Mouse (Mus musculus) G1E (cell line): ENCODE data around the gene Pate1. TPM values are rescaled to one million over a fixed set of nuclear protein-coding genes. Genes with fewer than 3 reads are reported as not detected.

Experiments used
- ATAC-seq: 2 replicates; pipeline ENCODE4 v1.8.0; 2016; ENCODE audit warnings: mild to moderate bottlenecking; ENCODE audit not compliant: insufficient number of reproducible peaks, poor library complexity, low FRiP score, severe bottlenecking; ENCODE audit errors: extremely low read depth
- DNase-seq: peaks from one replicate; pipeline ENCODE4 v3.0.0; 2012; ENCODE audit warnings: low spot score
- H3K27me3 ChIP-seq: 2 replicates; pipeline ENCODE4 v1.6.1; 2012; ENCODE audit warnings: mild to moderate bottlenecking, low read length, inconsistent platforms; ENCODE audit not compliant: insufficient read depth
- H3K36me3 ChIP-seq: replicated peaks from 2 replicates; pipeline ENCODE3; 2012; ENCODE audit warnings: mild to moderate bottlenecking, inconsistent platforms
- H3K4me1 ChIP-seq: 2 replicates; pipeline ENCODE4 v1.6.1; 2012; ENCODE audit warnings: low read depth, low read length, inconsistent platforms, mixed read lengths; ENCODE audit not compliant: insufficient read depth
- H3K4me3 ChIP-seq: 2 replicates; pipeline ENCODE4 v1.5.1; 2012; ENCODE audit warnings: low read depth, mild to moderate bottlenecking, inconsistent platforms, low read length, moderate library complexity, mixed read lengths
- H3K9me3 ChIP-seq: replicated peaks from 2 replicates; pipeline ENCODE4 v1.6.1; 2012; ENCODE audit warnings: inconsistent platforms
- CTCF ChIP-seq: IDR thresholded peaks from 2 replicates; pipeline ENCODE4 v1.5.1; 2012; ENCODE audit warnings: low read depth, low read length, inconsistent platforms, mixed read lengths
- GATA1 ChIP-seq: IDR thresholded peaks from 2 replicates; pipeline ENCODE4 v1.6.1; 2012; ENCODE audit warnings: borderline replicate concordance, low read length, inconsistent platforms, mixed read lengths
- GATA2 ChIP-seq: IDR thresholded peaks from 2 replicates; pipeline ENCODE4 v1.6.1; 2012; ENCODE audit warnings: low read depth, low read length, inconsistent platforms, borderline replicate concordance
- POLR2AphosphoS5 ChIP-seq: IDR thresholded peaks from 2 replicates; pipeline ENCODE4 v1.6.1; 2012; ENCODE audit warnings: low read depth, low read length, inconsistent platforms; ENCODE audit not compliant: insufficient replicate concordance
- TAL1 ChIP-seq: conservative IDR thresholded peaks from 2 replicates; pipeline ENCODE4 v1.6.1; 2012; ENCODE audit warnings: low read depth, low read length, inconsistent platforms, mixed read lengths
- polyA plus RNA-seq: library from polyadenylated mRNA; stranded (reverse); fragments of >175 nt; gene quantifications from 2 replicates; pipeline ENCODE4 v1.2.3, GENCODE M21; 2012
- total RNA-seq, 2 experiments: library from RNA; stranded (forward) in 1 of 2; stranded (reverse) in 1 of 2; fragments of 200-1000 nt in 1 of 2; fragments of >200 nt in 1 of 2; fragmentation: Nextera tagmentation in 1 of 2; gene quantifications; 2 replicates each; pipeline ENCODE4 v1.2.3; 2014 to 2017

Pate1 gene
- total RNA-seq (2014; fragmentation: Nextera tagmentation) (not detected in 2 replicates), total RNA-seq (2017) (0.05 and 0.12 TPM in 2 replicates), polyA plus RNA-seq (not detected in 2 replicates)

DNA sequence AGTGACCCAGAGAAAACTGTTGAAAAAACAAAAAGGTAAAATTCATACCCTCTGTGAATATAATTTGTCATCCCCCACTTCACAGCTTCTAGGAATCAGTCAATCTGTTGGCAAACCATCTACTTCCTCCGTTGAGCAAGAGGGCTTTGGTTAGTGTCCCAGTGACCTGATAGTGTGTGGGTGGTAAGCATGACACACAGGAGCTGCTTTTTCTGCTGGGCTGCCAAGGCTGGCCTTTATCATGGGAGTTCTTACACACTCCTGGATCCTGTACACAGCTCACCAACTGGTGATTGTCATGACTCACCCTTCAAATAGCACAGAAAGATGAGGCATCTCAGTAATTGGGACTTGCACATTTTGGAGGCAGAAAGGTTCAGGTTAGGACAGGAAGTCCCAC is at the start of gene Pate1:
Gene Pate1 (minus strand): TSS at position 378 of the 400 bp plus-strand sequence.
- ATAC-seq (no peak), DNase-seq (no peak)
- Histone ChIP-seq H3K36me3 (no peaks in the 10 kb centered on the region), H3K27me3 (no peaks in the 10 kb centered on the region), H3K4me3 (no peak within 1 kb of the TSS), H3K4me1 (no peaks in the 10 kb centered on the region), H3K9me3 (no peaks in the 10 kb centered on the region)
- TF ChIP-seq TAL1 (no peak), CTCF (no peak), POLR2AphosphoS5 (no peak), GATA1 (no peak), GATA2 (no peak)

- TF ChIP-seq TAL1 (no peak), CTCF (no peak), GATA1 (no peak), GATA2 (no peak), POLR2AphosphoS5 (no peak)
- H3K4me1 ChIP-seq, result no peaks in the 10 kb centered on the region
- no peak overlapping the region for H3K4me3 ChIP-seq
- H3K36me3 ChIP-seq, result no peaks in the 10 kb centered on the region
- peaks cover 4% of the 10 kb centered on the region; the same call in 1 of the 2 replicates for H3K9me3 ChIP-seq
- DNase-seq (no peak), ATAC-seq (no peak)
- no peaks in the 10 kb centered on the region for H3K27me3 ChIP-seq
Measured at GRCm38 (mm10) chr9:35707265-35707664, 20.1 kb upstream of the Pate1 start.

DNA sequence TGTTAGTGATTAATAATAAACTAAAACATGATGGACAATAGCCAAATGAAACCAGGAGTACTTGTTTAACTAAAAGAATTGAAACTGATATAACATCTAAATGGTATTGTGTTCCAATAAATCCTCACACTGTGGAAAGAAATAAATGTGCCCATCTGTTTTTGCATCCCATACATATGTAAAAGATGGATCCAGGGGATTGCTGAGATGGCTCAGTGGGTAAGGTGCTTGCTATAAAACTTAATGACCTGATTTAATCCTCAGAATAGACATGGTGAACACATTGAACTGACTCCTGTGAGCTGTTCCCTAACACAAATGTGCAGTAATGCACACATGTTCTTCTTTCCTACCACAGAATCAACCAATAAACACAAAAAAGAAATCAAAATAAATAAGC is 4.7 kb upstream of the Pate1 start:
- Histone ChIP-seq H3K36me3 (no peaks in the 10 kb centered on the region), H3K9me3 (no peaks in the 10 kb centered on the region), H3K27me3 (no peaks in the 10 kb centered on the region), H3K4me3 (no peak overlapping the region), H3K4me1 (no peaks in the 10 kb centered on the region)
- DNase-seq (no peak), ATAC-seq (no peak)
- TF ChIP-seq CTCF (no peak), GATA1 (no peak), TAL1 (no peak), GATA2 (no peak), POLR2AphosphoS5 (no peak)

GRCm38 (mm10) chr9:35673557-35673956 is 13.6 kb downstream of the Pate1 start:
- no peaks in the 10 kb centered on the region for H3K4me1 ChIP-seq
- ATAC-seq, result no peak
- TF ChIP-seq POLR2AphosphoS5 (no peak), CTCF (no peak), GATA2 (no peak), TAL1 (no peak), GATA1 (no peak)
- no peaks in the 10 kb centered on the region for H3K36me3 ChIP-seq
- no peak overlapping the region for H3K4me3 ChIP-seq
- no peaks in the 10 kb centered on the region for H3K9me3 ChIP-seq
- DNase-seq, result no peak
- no peaks in the 10 kb centered on the region for H3K27me3 ChIP-seq

- no peaks in the 10 kb centered on the region for H3K27me3 ChIP-seq
- ATAC-seq (no peak), DNase-seq (no peak)
- no peaks in the 10 kb centered on the region for H3K9me3 ChIP-seq
- TF ChIP-seq GATA1 (no peak), GATA2 (no peak)
- H3K4me1 ChIP-seq, result no peaks in the 10 kb centered on the region
- H3K4me3 ChIP-seq, result no peak within 1 kb of the TSS
- H3K36me3 ChIP-seq, result no peaks in the 10 kb centered on the region
Measured at GRCm38 (mm10) chr9:35648102-35648501, 39.1 kb downstream of the Pate1 start, which contains the start of gene Pate3. Pate3 (minus strand) TSS chr9:35648202.

Other genes with a start within 250 kb of the Pate1 start
- not detected in 2 replicates for gene Gm1113, start 169.1 kb downstream of the Pate1 start, total RNA-seq (2014; fragmentation: Nextera tagmentation)
- gene Gm1113, start 169.1 kb downstream of the Pate1 start, total RNA-seq (2017), result not detected in 2 replicates
- not detected in 2 replicates for gene Gm1113, start 169.1 kb downstream of the Pate1 start, polyA plus RNA-seq
- gene Ddx25, start 128.9 kb downstream of the Pate1 start, total RNA-seq (2014; fragmentation: Nextera tagmentation), result not detected in 2 replicates
- gene Ddx25, start 128.9 kb downstream of the Pate1 start, total RNA-seq (2017), result 0.27 and 0.35 TPM in 2 replicates
- gene Ddx25, start 128.9 kb downstream of the Pate1 start, polyA plus RNA-seq, result 0.01 TPM in 1 of 2 replicates, not detected in the other
- gene Pus3, start 128.8 kb downstream of the Pate1 start, total RNA-seq (2014; fragmentation: Nextera tagmentation), result 57.3 and 59.2 TPM in 2 replicates
- gene Pus3, start 128.8 kb downstream of the Pate1 start, total RNA-seq (2017), result 45.4 and 52.1 TPM in 2 replicates
- gene Pus3, start 128.8 kb downstream of the Pate1 start, polyA plus RNA-seq, result 0.95 and 1.6 TPM in 2 replicates
- 0.75 and 1.4 TPM in 2 replicates for gene Pate2, start 117.1 kb downstream of the Pate1 start, total RNA-seq (2014; fragmentation: Nextera tagmentation)
- 0.44 and 0.46 TPM in 2 replicates for gene Pate2, start 117.1 kb downstream of the Pate1 start, total RNA-seq (2017)
- gene Pate2, start 117.1 kb downstream of the Pate1 start, polyA plus RNA-seq, result 0.21 and 0.51 TPM in 2 replicates
- 17.2 and 27.7 TPM in 2 replicates for gene Hyls1, start 117.0 kb downstream of the Pate1 start, total RNA-seq (2014; fragmentation: Nextera tagmentation)
- 18.6 and 18.9 TPM in 2 replicates for gene Hyls1, start 117.0 kb downstream of the Pate1 start, total RNA-seq (2017)
- 2.5 and 2.7 TPM in 2 replicates for gene Hyls1, start 117.0 kb downstream of the Pate1 start, polyA plus RNA-seq
- gene Pate4, start 75.4 kb downstream of the Pate1 start, total RNA-seq (2014; fragmentation: Nextera tagmentation), result not detected in 2 replicates
- gene Pate4, start 75.4 kb downstream of the Pate1 start, total RNA-seq (2017), result not detected in 2 replicates
- gene Pate4, start 75.4 kb downstream of the Pate1 start, polyA plus RNA-seq, result not detected in 2 replicates
- not detected in 2 replicates for gene Pate3, start 39.2 kb downstream of the Pate1 start, total RNA-seq (2014; fragmentation: Nextera tagmentation)
- 0.17 TPM in 1 of 2 replicates, not detected in the other for gene Pate3, start 39.2 kb downstream of the Pate1 start, total RNA-seq (2017)
- gene Pate3, start 39.2 kb downstream of the Pate1 start, polyA plus RNA-seq, result not detected in 2 replicates
- gene Gm17677, start 53.7 kb upstream of the Pate1 start, total RNA-seq (2014; fragmentation: Nextera tagmentation), result not detected in 2 replicates
- gene Gm17677, start 53.7 kb upstream of the Pate1 start, total RNA-seq (2017), result not detected in 2 replicates
- gene Gm17677, start 53.7 kb upstream of the Pate1 start, polyA plus RNA-seq, result not detected in 2 replicates
- gene Gm17727, start 90.7 kb upstream of the Pate1 start, total RNA-seq (2014; fragmentation: Nextera tagmentation), result not detected in 2 replicates
- not detected in 2 replicates for gene Gm17727, start 90.7 kb upstream of the Pate1 start, total RNA-seq (2017)
- not detected in 2 replicates for gene Gm17727, start 90.7 kb upstream of the Pate1 start, polyA plus RNA-seq
- not detected in 2 replicates for gene Gm27235, start 102.7 kb upstream of the Pate1 start, total RNA-seq (2014; fragmentation: Nextera tagmentation)
- not detected in 2 replicates for gene Gm27235, start 102.7 kb upstream of the Pate1 start, total RNA-seq (2017)
- not detected in 2 replicates for gene Gm27235, start 102.7 kb upstream of the Pate1 start, polyA plus RNA-seq
- not detected in 2 replicates for gene D730048I06Rik, start 102.7 kb upstream of the Pate1 start, total RNA-seq (2014; fragmentation: Nextera tagmentation)
- not detected in 2 replicates for gene D730048I06Rik, start 102.7 kb upstream of the Pate1 start, total RNA-seq (2017)
- not detected in 2 replicates for gene D730048I06Rik, start 102.7 kb upstream of the Pate1 start, polyA plus RNA-seq
- not detected in 2 replicates for gene 9230110F15Rik, start 156.8 kb upstream of the Pate1 start, total RNA-seq (2014; fragmentation: Nextera tagmentation)
- 0.33 TPM in 1 of 2 replicates, not detected in the other for gene 9230110F15Rik, start 156.8 kb upstream of the Pate1 start, total RNA-seq (2017)
- gene 9230110F15Rik, start 156.8 kb upstream of the Pate1 start, polyA plus RNA-seq, result not detected in 2 replicates
- not detected in 2 replicates for gene 9230113P08Rik, start 221.0 kb upstream of the Pate1 start, total RNA-seq (2014; fragmentation: Nextera tagmentation)
- gene 9230113P08Rik, start 221.0 kb upstream of the Pate1 start, total RNA-seq (2017), result 0.05 TPM in 1 of 2 replicates, not detected in the other
- gene 9230113P08Rik, start 221.0 kb upstream of the Pate1 start, polyA plus RNA-seq, result not detected in 2 replicates